Mouse (Mus musculus) lung, adult 2 months (tissue): ENCODE measurements around the gene Zfhx3. TPM values are rescaled to one million over a fixed set of nuclear protein-coding genes. Genes with fewer than 3 reads are reported as not detected.

Experiments
- DNase-seq: peaks from one replicate; pipeline ENCODE4 v3.0.0; 2022
- H3K4me1 ChIP-seq: fragments of 200-500 bp; 2 replicates; pipeline ENCODE4 v1.6.1; 2011; ENCODE audit warnings: low read length; ENCODE audit not compliant: control insufficient read depth, insufficient read depth
- H3K4me3 ChIP-seq: fragments of 200-500 bp; replicated peaks from 2 replicates; pipeline ENCODE3; 2011; ENCODE audit warnings: low read depth, mild to moderate bottlenecking, control low read depth, low read length; ENCODE audit errors: extremely low read depth
- CTCF ChIP-seq: fragments of 200-500 bp; IDR thresholded peaks from 2 replicates; pipeline ENCODE4 v1.5.1; 2011; ENCODE audit warnings: mild to moderate bottlenecking, low read length, control low read depth; ENCODE audit not compliant: insufficient read depth
- POLR2A ChIP-seq: fragments of 200-500 bp; IDR thresholded peaks from 2 replicates; pipeline ENCODE4 v1.6.1; 2011; ENCODE audit warnings: low read depth, mild to moderate bottlenecking, control low read depth, low read length, borderline replicate concordance; ENCODE audit errors: extremely low read depth
- WGBS: fragments of 180-500 bp; shearing (Covaris S2); methylation state at CpG from one replicate; pipeline ENCODE4 v1.1.7; 2018; 5-methylcytosine and 5-hydroxymethylcytosine counted together
- polyA plus RNA-seq: library from polyadenylated mRNA; depleted of rRNA; stranded (reverse); fragments of >200 nt; gene quantifications from 2 replicates; pipeline ENCODE4 v1.2.3, GENCODE M21; 2012

The Zfhx3 gene
- polyA plus RNA-seq, 1 experiment: 8.0 TPM

DNA sequence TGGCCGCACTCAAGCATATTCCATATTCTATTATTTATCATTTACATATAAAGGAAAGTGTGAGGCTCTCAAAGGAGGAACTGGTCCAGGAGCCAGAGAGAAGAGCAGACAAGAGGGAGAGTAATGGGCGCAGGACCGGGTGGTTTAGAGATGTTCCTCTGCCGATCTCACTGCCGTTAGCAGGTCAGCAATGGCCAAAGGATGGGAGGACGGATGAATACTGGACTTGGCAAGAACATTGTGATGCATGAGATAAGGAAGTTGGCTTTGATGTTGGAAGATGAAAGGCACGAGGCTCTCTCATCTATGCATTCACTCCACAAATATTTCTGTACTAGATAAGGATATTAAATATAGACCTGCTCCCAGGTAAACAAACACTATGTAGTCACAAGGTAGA is 648.6 kb downstream of the Zfhx3 start:
- WGBS: 50% methylated on average over 7 of the region's 7 CpGs
- no peak for DNase-seq
- TF ChIP-seq CTCF: no peak
- TF ChIP-seq POLR2A: no peak
- peaks cover 2% of the 10 kb centered on the region; the same call in 1 of the 2 replicates for H3K4me1 ChIP-seq
- no peak overlapping the region for H3K4me3 ChIP-seq

DNA sequence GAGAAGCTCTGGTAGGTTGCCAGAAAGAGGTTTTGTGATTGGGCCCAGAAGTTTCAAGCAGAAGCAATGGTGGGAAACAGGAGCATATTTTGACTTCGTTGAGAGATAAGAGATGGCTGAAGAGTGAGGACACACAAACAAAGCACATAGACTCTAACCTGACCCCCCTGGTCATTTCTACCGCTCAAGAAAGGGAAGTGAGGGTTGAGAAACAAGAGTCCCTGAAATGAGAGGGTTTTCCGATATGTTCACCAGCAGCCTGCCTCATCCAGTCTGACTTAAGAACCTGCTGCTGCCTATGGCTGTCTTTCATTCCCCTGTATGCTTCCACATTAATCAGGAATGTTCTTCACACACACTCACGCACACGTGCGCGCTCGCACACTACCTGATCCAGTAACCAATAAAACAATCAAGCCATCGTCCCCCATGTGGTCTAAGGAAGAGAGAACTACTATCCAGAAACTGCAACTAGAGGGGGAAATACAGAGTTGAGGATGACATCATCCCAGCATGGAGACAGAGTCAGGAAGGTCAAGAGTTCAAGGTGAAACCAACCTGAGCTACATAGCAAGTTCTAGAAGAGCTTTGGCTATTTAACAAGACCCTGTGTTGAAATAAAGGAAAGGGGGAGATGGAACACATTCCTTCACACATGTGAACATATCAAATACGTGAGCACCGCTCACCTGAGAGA is 649.7 kb downstream of the Zfhx3 start:
- WGBS: 87% methylated on average over 11 of the region's 11 CpGs
- no peak for TF ChIP-seq POLR2A
- no peak for TF ChIP-seq CTCF
- DNase-seq: no peak

DNA sequence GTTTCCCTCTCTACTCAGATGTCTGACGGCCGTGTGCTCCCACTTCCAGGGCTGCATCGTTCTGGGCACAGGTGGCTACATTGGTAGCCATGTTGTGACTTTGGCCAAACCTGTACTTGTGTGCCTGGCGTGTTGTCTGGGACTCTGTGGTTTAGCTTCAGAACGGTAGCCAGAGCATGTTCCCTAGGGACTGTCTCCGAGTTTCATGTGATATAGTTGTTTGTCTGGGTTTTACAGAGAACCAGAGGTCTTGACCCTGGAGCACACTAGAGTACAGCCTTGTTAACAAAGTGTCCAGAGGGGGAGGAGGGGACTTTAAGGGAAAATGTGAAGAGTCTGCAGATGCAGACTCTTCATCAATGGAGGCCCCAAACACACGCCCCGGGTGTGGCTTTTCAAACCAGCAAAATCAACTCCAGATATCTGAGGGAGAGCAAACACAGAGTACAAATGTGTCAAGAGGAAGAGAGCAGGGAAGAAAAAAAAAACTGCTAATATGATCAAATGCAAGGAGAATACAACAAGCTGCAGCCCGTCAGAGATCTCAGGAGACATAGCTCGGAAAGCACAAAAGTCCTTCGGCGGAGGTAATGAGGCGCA is 650.6 kb downstream of the Zfhx3 start:
- DNase-seq: no peak
- Histone ChIP-seq H3K4me3 (no peak overlapping the region), H3K4me1 (peaks cover 4% of the 10 kb centered on the region; the same call in 1 of the 2 replicates)
- TF ChIP-seq CTCF: no peak
- TF ChIP-seq POLR2A: no peak
- 76% methylated on average over 13 of the region's 13 CpGs for WGBS

More for the DNA sequence above, 649.7 kb downstream of the Zfhx3 start:
- Histone ChIP-seq H3K4me3 (no peak overlapping the region), H3K4me1 (peaks cover 4% of the 10 kb centered on the region; the same call in 1 of the 2 replicates)

DNA sequence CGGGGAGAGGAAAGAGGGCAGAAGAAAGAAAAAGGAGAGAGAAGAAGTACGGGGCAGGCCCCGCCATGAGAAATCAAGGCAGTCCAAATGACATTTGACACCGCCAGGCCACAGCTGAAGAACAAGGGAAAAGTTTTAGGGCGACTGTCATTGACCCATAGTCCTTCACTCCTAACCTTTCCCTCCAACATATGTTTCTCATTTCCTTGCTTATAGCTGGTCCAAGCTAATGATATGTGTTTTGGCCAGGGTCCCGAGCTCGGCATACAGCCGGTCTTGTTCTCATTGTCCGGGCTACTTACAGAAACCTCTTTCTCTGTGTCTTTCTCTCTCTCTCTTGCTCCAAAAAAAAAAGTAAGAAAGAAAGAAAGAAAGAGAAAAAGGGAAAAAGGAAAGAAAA is 651.4 kb downstream of the Zfhx3 start:
- 65% methylated on average over 9 of the region's 9 CpGs for WGBS
- Histone ChIP-seq H3K4me3 (no peak overlapping the region), H3K4me1 (peaks cover 4% of the 10 kb centered on the region; the same call in 1 of the 2 replicates)
- DNase-seq: no peak
- TF ChIP-seq POLR2A (no peak), CTCF (no peak)

DNA sequence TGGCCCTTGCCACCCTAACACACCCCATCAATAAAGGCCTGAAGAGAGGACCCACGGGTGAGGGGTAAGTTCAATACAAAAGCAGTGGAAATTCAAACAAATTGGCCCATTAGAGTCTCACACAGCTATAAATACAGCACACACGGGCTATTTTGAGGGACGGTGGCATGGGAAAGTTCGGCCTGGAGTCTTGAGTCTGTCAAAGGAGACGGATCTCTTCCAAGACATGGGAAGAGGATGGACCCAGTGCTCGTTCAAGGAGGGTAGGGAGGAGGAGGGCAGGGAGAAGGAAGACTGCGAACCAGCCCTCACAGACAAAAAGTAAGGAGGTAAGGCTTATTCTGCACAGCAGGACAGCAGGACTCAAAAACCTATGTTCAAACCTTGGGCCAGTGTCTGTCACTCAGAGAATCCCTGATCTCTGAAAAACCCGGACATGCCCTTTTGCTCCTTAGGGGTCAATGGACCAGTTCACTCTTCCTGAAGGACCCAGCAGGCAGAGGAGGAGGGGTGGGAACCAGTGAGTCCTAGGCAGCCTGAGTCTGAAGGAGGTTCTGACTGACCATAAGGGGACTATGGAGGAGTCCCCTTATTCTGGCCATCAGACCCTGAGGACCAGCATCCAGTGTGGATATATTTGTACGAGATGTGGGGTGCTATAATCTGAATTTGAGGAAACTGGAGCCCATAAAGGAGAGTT is 652.1 kb downstream of the Zfhx3 start:
- DNase-seq: no peak
- 72% methylated on average over 9 of the region's 9 CpGs for WGBS
- TF ChIP-seq POLR2A (no peak), CTCF (no peak)
- Histone ChIP-seq H3K4me1 (peaks cover 4% of the 10 kb centered on the region; the same call in 1 of the 2 replicates), H3K4me3 (no peak overlapping the region)

DNA sequence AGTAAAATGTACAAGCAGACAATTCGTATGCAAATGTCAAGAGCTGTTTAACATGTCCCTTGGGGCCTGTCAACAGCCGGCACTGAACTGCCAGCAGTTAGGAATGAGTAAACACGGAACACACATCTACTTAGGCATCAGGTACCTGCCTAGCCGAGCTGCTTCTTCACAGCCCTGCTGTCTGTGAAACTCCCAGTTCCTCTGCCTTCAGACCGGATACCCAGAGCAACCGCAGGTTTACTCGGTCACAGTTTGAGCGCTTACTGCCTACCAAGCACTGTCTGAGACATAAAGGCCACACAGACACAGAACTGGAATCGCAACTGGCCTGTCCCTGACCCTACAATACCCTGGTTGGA is 652.6 kb downstream of the Zfhx3 start:
- H3K4me3 ChIP-seq: no peak overlapping the region
- WGBS: 61% methylated on average over 9 of the region's 9 CpGs
- TF ChIP-seq POLR2A (no peak), CTCF (no peak)
- peaks cover 4% of the 10 kb centered on the region; the same call in 1 of the 2 replicates for H3K4me1 ChIP-seq
- DNase-seq: no peak

DNA sequence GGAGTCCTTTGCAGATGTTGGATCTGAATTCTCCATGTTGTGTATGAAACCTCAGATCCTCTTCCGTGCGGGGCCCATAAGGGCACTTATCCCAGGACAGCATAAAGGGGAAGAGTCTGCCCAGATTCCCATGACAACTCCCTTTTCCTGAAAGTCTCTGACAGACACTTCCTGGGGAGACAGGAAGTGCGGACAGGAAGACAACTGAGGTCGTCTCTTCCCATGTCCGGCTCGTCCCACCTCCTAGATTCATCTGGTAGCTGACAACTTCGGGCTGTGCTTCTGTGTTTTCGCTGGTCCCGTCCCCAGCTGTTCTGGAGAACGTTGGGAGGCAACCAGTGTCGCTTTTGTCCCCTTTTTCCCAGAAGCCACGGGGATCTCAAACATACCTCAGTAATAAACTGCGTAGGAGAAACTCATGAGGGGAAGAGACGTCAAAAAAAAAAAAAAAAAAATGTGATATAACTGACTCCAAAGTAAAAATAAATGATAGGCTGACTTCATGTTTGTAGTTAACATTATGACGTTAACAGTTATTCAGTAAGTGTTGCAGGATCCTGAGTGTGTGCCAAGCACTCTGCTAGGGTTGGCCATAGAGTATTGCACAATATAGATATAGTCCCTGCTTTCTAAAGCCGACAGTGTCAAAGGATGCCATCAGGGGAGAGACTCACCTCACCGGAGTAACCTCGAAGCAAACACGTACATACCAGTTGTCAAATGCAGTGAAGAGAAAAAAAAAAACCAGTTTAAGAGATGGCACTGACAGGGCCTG is 653.5 kb downstream of the Zfhx3 start:
- peaks cover 4% of the 10 kb centered on the region; the same call in 1 of the 2 replicates for H3K4me1 ChIP-seq
- peak; percentile 14 for DNase-seq

DNA sequence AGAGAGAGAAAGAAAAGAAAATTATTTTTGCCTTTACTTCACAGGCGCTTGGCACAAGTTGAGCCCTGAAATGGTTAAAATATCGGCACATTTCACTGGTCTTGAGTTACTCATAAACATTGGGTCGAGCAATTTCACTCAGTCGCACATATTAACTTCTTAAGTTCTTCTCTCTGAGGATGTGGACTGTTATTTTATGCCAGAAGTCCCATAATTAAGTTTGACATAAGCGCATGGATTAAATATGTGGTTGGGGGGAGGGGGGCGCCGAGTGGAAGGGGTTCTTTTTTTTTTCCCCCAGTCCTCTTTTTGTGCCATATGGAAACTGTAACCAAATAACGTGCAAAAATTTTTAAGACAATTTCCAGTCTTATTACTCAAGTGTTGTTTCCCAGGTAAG is 656.6 kb downstream of the Zfhx3 start:
- H3K4me1 ChIP-seq: peaks cover 4% of the 10 kb centered on the region; the same call in 1 of the 2 replicates
- no peak for DNase-seq
- TF ChIP-seq CTCF (no peak), POLR2A (no peak)
- no peak overlapping the region for H3K4me3 ChIP-seq
- WGBS: 71% methylated on average over 8 of the region's 8 CpGs

More for the DNA sequence above, 653.5 kb downstream of the Zfhx3 start:
- TF ChIP-seq POLR2A (peak; percentile 22; the same call in 1 of the 2 replicates), CTCF (no peak)
- 44% methylated on average over 19 of the region's 19 CpGs for WGBS
- H3K4me3 ChIP-seq: peak overlapping the region; percentile 21

DNA sequence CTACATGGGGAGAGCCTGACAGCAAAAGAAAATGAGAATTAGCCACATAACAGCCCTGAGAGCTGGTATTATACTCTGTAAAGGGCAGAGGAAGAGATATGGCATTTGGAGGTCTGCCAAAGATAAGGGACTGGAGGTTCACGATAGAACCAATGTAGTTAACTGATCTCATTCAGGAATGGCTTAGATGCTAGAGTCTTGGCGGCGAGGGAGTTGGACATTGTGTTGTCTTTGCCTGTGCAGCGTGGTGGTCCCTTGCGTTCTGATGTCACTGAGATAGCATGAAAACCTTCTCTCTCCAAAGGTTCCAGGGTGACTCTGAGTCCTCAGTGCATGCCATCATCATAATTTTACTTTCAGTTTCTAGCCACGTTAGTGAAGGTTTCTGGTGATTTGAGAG is 657.1 kb downstream of the Zfhx3 start:
- Histone ChIP-seq H3K4me3 (peak overlapping the region; percentile 62), H3K4me1 (peaks cover 4% of the 10 kb centered on the region; the same call in 1 of the 2 replicates)
- TF ChIP-seq CTCF (no peak), POLR2A (no peak)
- 27% methylated on average over 6 of the region's 6 CpGs for WGBS
- DNase-seq: no peak
